Mouse (Mus musculus) CH12.LX (cell line): ENCODE measurements around the gene Ncoa7. TPM values are rescaled to one million over a fixed set of nuclear protein-coding genes. Genes with fewer than 3 reads are reported as not detected.

ENCODE experiments used
- DNase-seq: peaks from one replicate; pipeline ENCODE4 v3.0.0-alpha.2; 2013; ENCODE audit errors: extremely low read depth
- H3K27ac ChIP-seq: 2 replicates; pipeline ENCODE4 v1.5.1; 2012; ENCODE audit warnings: low read depth, mild to moderate bottlenecking, control low read depth, moderate library complexity; ENCODE audit not compliant: insufficient read depth
- H3K27me3 ChIP-seq: replicated peaks from 2 replicates; pipeline ENCODE3; 2012; ENCODE audit warnings: inconsistent platforms
- H3K36me3 ChIP-seq, 2 experiments: replicated peaks in 1 of 2; 2 replicates each; pipeline versions ENCODE3 to v1.6.1; 2012; ENCODE audit warnings: inconsistent platforms in 1 of 2, low read length in 1 of 2, mild to moderate bottlenecking in 1 of 2, mixed read lengths in 1 of 2, moderate library complexity in 1 of 2; ENCODE audit not compliant: control insufficient read depth in 1 of 2, insufficient read depth in 1 of 2
- H3K4me1 ChIP-seq, 2 experiments: 2 replicates each; pipeline ENCODE4 v1.6.1; 2012; ENCODE audit warnings: inconsistent platforms in 1 of 2, moderate library complexity in 1 of 2; ENCODE audit not compliant: insufficient read depth in 2 of 2, control insufficient read depth in 1 of 2
- H3K4me2 ChIP-seq: 2 replicates; pipeline ENCODE4 v1.6.1; 2012; ENCODE audit warnings: low read depth, mild to moderate bottlenecking, control low read depth; ENCODE audit not compliant: poor library complexity, insufficient read depth, severe bottlenecking
- H3K4me3 ChIP-seq, 3 experiments: fragments of 150-350 bp in 1 of 3; sonication (generic) in 1 of 3; replicated peaks in 1 of 3; 2 replicates each; pipeline versions ENCODE3 to v1.5.1; 2011 to 2012; ENCODE audit warnings: low read depth in 2 of 3, low read length in 2 of 3, mild to moderate bottlenecking in 2 of 3, moderate library complexity in 2 of 3, control low read depth in 1 of 3, improper control_type of control experiment in 1 of 3, inconsistent platforms in 1 of 3, mixed read lengths in 1 of 3; ENCODE audit not compliant: poor library complexity in 1 of 3
- H3K79me2 ChIP-seq: replicated peaks from 2 replicates; pipeline ENCODE4 v1.6.1; 2012; ENCODE audit warnings: mild to moderate bottlenecking, moderate library complexity; ENCODE audit not compliant: control insufficient read depth, poor library complexity, insufficient read depth, severe bottlenecking; ENCODE audit errors: extremely low read depth
- H3K9ac ChIP-seq: 2 replicates; pipeline ENCODE4 v1.6.1; 2012; ENCODE audit warnings: low read depth, mild to moderate bottlenecking, control low read depth, moderate library complexity; ENCODE audit not compliant: insufficient read depth
- H3K9me3 ChIP-seq: replicated peaks from 2 replicates; pipeline ENCODE3; 2012; ENCODE audit warnings: low read length, inconsistent platforms, mixed read lengths
- BHLHE40 ChIP-seq: IDR thresholded peaks from 2 replicates; pipeline ENCODE4 v1.6.1; 2011; ENCODE audit warnings: mild to moderate bottlenecking, low read depth, low read length, improper control_type of control experiment
- E2F4 ChIP-seq: IDR thresholded peaks from 2 replicates; pipeline ENCODE4 v1.6.1; 2011; ENCODE audit warnings: low read depth, low read length, improper control_type of control experiment; ENCODE audit not compliant: insufficient replicate concordance
- ELF1 ChIP-seq: IDR thresholded peaks from 2 replicates; pipeline ENCODE4 v1.6.1; 2014; ENCODE audit warnings: low read depth, mild to moderate bottlenecking, inconsistent platforms, low read length, improper control_type of control experiment
- ETS1 ChIP-seq: conservative IDR thresholded peaks from 2 replicates; pipeline ENCODE4 v1.6.1; 2012; ENCODE audit warnings: low read depth, mild to moderate bottlenecking, inconsistent platforms, low read length, improper control_type of control experiment, moderate library complexity
- GABPA ChIP-seq: IDR thresholded peaks from 2 replicates; pipeline ENCODE4 v1.6.1; 2012; ENCODE audit warnings: low read depth, low read length, improper control_type of control experiment, inconsistent platforms; ENCODE audit not compliant: insufficient replicate concordance
- IRF4 ChIP-seq: IDR thresholded peaks from 2 replicates; pipeline ENCODE4 v1.6.1; 2014; ENCODE audit warnings: low read depth, mild to moderate bottlenecking, inconsistent platforms, low read length, improper control_type of control experiment
- JUN ChIP-seq: IDR thresholded peaks from 2 replicates; pipeline ENCODE4 v1.6.1; 2011; ENCODE audit warnings: low read depth, mild to moderate bottlenecking, low read length, improper control_type of control experiment, moderate library complexity; ENCODE audit not compliant: insufficient read depth
- JUND ChIP-seq: conservative IDR thresholded peaks from 2 replicates; pipeline ENCODE4 v1.6.1; 2011; ENCODE audit warnings: low read depth, low read length, improper control_type of control experiment
- MAFK ChIP-seq: IDR thresholded peaks from 2 replicates; pipeline ENCODE4 v1.6.1; 2011; ENCODE audit warnings: low read length, improper control_type of control experiment; ENCODE audit not compliant: insufficient replicate concordance
- MAZ ChIP-seq: IDR thresholded peaks from 2 replicates; pipeline ENCODE4 v1.6.1; 2012; ENCODE audit warnings: low read depth, mild to moderate bottlenecking, inconsistent platforms, low read length, improper control_type of control experiment, moderate library complexity
- MXI1 ChIP-seq: IDR thresholded peaks from 2 replicates; pipeline ENCODE4 v1.6.1; 2011; ENCODE audit warnings: mild to moderate bottlenecking, low read depth, low read length, improper control_type of control experiment
- NELFE ChIP-seq: IDR thresholded peaks from 2 replicates; pipeline ENCODE4 v1.6.1; 2011; ENCODE audit warnings: low read depth, low read length, improper control_type of control experiment
- NRF1 ChIP-seq: IDR thresholded peaks from 2 replicates; pipeline ENCODE4 v1.6.1; 2014; ENCODE audit warnings: low read depth, mild to moderate bottlenecking, inconsistent platforms, low read length, improper control_type of control experiment, moderate library complexity
- PAX5 ChIP-seq: IDR thresholded peaks from 2 replicates; pipeline ENCODE4 v1.6.1; 2012; ENCODE audit warnings: low read length, inconsistent platforms, mixed read lengths
- POLR2A ChIP-seq: IDR thresholded peaks from 2 replicates; pipeline ENCODE4 v1.6.1; 2011; ENCODE audit warnings: low read depth, mild to moderate bottlenecking, improper control_type of control experiment, low read length
- RAD21 ChIP-seq: IDR thresholded peaks from 2 replicates; pipeline ENCODE4 v1.6.1; 2011; ENCODE audit warnings: low read depth, mild to moderate bottlenecking, low read length, improper control_type of control experiment, moderate library complexity
- RCOR1 ChIP-seq: conservative IDR thresholded peaks from 2 replicates; pipeline ENCODE4 v1.6.1; 2012; ENCODE audit warnings: low read depth, mild to moderate bottlenecking, inconsistent platforms, low read length, improper control_type of control experiment
- SIN3A ChIP-seq: IDR thresholded peaks from 2 replicates; pipeline ENCODE4 v1.6.1; 2012; ENCODE audit warnings: low read length, improper control_type of control experiment, inconsistent platforms
- SMC3 ChIP-seq: IDR thresholded peaks from 2 replicates; pipeline ENCODE4 v1.6.1; 2011; ENCODE audit warnings: low read depth, low read length, improper control_type of control experiment
- TBP ChIP-seq: conservative IDR thresholded peaks from 2 replicates; pipeline ENCODE4 v1.6.1; 2011; ENCODE audit warnings: low read depth, low read length, improper control_type of control experiment
- TCF12 ChIP-seq: IDR thresholded peaks from 2 replicates; pipeline ENCODE4 v1.6.1; 2014; ENCODE audit warnings: low read depth, mild to moderate bottlenecking, inconsistent platforms, low read length, improper control_type of control experiment
- UBTF ChIP-seq: IDR thresholded peaks from 2 replicates; pipeline ENCODE4 v1.6.1; 2012; ENCODE audit warnings: low read depth, mild to moderate bottlenecking, inconsistent platforms, low read length, improper control_type of control experiment, moderate library complexity
- USF1 ChIP-seq: IDR thresholded peaks from 2 replicates; pipeline ENCODE4 v1.6.1; 2014; ENCODE audit warnings: low read depth, mild to moderate bottlenecking, inconsistent platforms, low read length, improper control_type of control experiment
- USF2 ChIP-seq: conservative IDR thresholded peaks from 2 replicates; pipeline ENCODE4 v1.6.1; 2011; ENCODE audit warnings: low read depth, low read length, improper control_type of control experiment
- dilution Hi-C: fragments of 300-500 bp; cut with MboI; formaldehyde crosslinking; loops from 2 replicates; pipeline ENCODE4 v1.14.3; 2020; ENCODE audit warnings: low sequenced_read_pairs; ENCODE audit not compliant: extremely low pct_unique_long_range_greater_than_20kb, extremely low pct_ligation_motif_present
- in situ Hi-C: fragments of 300-500 bp; cut with MboI; formaldehyde crosslinking; loops from 3 replicates; pipeline ENCODE4 v1.14.3; 2019; ENCODE audit warnings: low sequenced_read_pairs, low pct_ligation_motif_present, low pct_unique_long_range_greater_than_20kb, mixed read lengths
- polyA plus RNA-seq: library from polyadenylated mRNA; unstranded; fragments of >175 nt; gene quantifications from 2 replicates; pipeline ENCODE4 v1.2.1, GENCODE M21; 2012; ENCODE audit warnings: low read depth; ENCODE audit not compliant: insufficient read length
- total RNA-seq, 2 experiments: library from RNA; depleted of rRNA; stranded (reverse); fragments of 300-350 nt in 1 of 2; fragments of >200 nt in 1 of 2; gene quantifications; 2 replicates each; pipeline ENCODE4 v1.2.3; 2012 to 2014

The Ncoa7 gene
- total and polyA plus RNA-seq, 3 experiments: 4.7 to 9.2 (median 7.0) TPM

DNA sequence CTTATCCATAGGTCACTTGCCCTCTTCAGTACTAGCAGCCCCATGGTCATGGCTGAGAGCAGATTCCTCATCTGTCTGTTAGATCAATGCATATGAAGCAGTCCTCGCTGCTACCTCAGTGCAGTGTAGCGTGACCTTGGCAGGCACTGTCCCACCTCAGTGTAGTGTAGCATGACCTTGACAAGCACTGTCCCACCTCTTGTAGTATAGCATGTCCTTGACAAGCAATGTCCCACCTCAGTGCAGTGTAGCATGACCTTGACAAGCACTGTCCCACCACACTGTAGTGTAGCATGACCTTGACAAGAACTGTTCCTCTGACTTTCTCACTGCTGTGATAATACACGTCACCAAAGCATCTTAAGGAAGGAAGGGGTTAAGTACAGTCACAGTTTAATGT is 82.6 kb downstream of the Ncoa7 start:
- Histone ChIP-seq H3K27ac (no peak overlapping the region), H3K4me2 (no peak overlapping the region), H3K79me2 (no peaks in the 10 kb centered on the region), H3K9me3 (no peaks in the 10 kb centered on the region), H3K27me3 (no peaks in the 10 kb centered on the region), H3K9ac (no peak overlapping the region), H3K36me3 (peaks cover 7 to 14% of the 10 kb centered on the region in 2 experiments), H3K4me1 (peaks cover 0 to 17% of the 10 kb centered on the region in 2 experiments; a peak in 2 of 4 replicates), H3K4me3 (no peak overlapping the region)
- TF ChIP-seq NELFE (no peak), E2F4 (no peak), ETS1 (no peak), IRF4 (no peak), GABPA (no peak), TCF12 (no peak), SIN3A (no peak), MXI1 (no peak), MAFK (no peak), POLR2A (no peak), MAZ (no peak), RCOR1 (no peak), USF2 (no peak), PAX5 (no peak), SMC3 (no peak), ELF1 (no peak), UBTF (no peak), NRF1 (no peak)
- dilution Hi-C loops: no loop called here
- in situ Hi-C loops: no loop called here
- no peak for DNase-seq

DNA sequence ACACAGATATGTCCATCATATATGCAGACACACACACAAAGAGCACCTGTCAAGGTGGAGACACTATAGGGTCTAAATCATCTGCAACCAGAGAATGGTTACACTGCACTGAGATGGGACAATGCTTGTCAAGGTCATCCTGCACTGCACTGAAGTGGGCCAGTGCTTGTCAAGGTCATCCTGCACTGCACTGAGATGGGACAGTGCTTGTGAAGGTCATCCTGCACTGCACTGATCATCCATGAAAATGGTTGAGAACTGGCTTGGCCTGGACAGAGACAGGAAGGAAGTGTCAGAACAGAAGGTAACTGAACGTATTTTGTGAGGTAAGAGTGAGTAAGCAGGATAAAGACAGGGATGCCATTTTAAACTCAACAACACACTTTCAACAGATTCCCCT is 83.2 kb downstream of the Ncoa7 start:
- no peak overlapping the region for H3K9ac ChIP-seq
- no peaks in the 10 kb centered on the region for H3K9me3 ChIP-seq
- no peak overlapping the region for H3K4me3 ChIP-seq
- H3K4me2 ChIP-seq: no peak overlapping the region
- in situ Hi-C loops: loop anchor here (5.0 kb wide), 1 partner anchor 103 kb away; no protein-coding TSS in a partner anchor
- H3K36me3 ChIP-seq: peaks cover 7 to 14% of the 10 kb centered on the region in 2 experiments
- H3K79me2 ChIP-seq: no peaks in the 10 kb centered on the region
- H3K4me1 ChIP-seq: peaks cover 0 to 17% of the 10 kb centered on the region in 2 experiments; a peak in 2 of 4 replicates
- DNase-seq: no peak
- no peak overlapping the region for H3K27ac ChIP-seq
- TF ChIP-seq ELF1 (no peak), JUN (no peak), BHLHE40 (no peak), USF2 (no peak), SIN3A (no peak), USF1 (no peak), POLR2A (no peak), SMC3 (no peak), TCF12 (no peak), GABPA (no peak), TBP (no peak), MAFK (no peak), RAD21 (no peak), JUND (no peak)
- TF ChIP-seq, all 38 proteins: peak for 0
- dilution Hi-C loops: no loop called here
- H3K27me3 ChIP-seq: no peaks in the 10 kb centered on the region
